Mouse (Mus musculus) NIH3T3 (cell line): ENCODE results near the gene Olfr800.

Experiments used
- DNase-seq: peaks from one replicate; pipeline ENCODE4 v3.0.0-alpha.2; 2012; ENCODE audit warnings: low read depth

The Olfr800 gene

GRCm38 (mm10) chr10:129657394-129657793, at the start of gene Olfr800:
Olfr800 (plus strand) TSS chr10:129657694.
- no peak for DNase-seq

GRCm38 (mm10) chr10:129612470-129612869, 45.0 kb upstream of the Olfr800 start, which contains the start of gene Olfr796:
Olfr796 (minus strand) TSS chr10:129612570.
- no peak for DNase-seq

- no peak for DNase-seq
These were observed 35.8 kb upstream of the Olfr800 start for GRCm38 (mm10) chr10:129621724-129622123.

- no peak for DNase-seq
These were observed 34.2 kb upstream of the Olfr800 start for GRCm38 (mm10) chr10:129623251-129623650.

- no peak for DNase-seq
These were observed 29.7 kb upstream of the Olfr800 start, which contains the start of gene Olfr798 for GRCm38 (mm10) chr10:129627834-129628233. Olfr798 (minus strand) TSS chr10:129627934.

GRCm38 (mm10) chr10:129637184-129637583, 20.3 kb upstream of the Olfr800 start, which contains the start of gene Olfr799:
Olfr799 (plus strand) TSS chr10:129637484.
- no peak for DNase-seq

GRCm38 (mm10) chr10:129651763-129652162, 5.7 kb upstream of the Olfr800 start:
- no peak for DNase-seq

GRCm38 (mm10) chr10:129673765-129674164, 16.3 kb downstream of the Olfr800 start, which contains the start of gene Olfr801:
Olfr801 (minus strand) TSS chr10:129673865.
- DNase-seq, result no peak

- DNase-seq, result no peak
These were observed 30.6 kb downstream of the Olfr800 start, which contains the start of gene Olfr802 for GRCm38 (mm10) chr10:129688069-129688468. Olfr802 (minus strand) TSS chr10:129688169.

- DNase-seq, result no peak
These were observed 36.7 kb downstream of the Olfr800 start, which contains the start of gene Olfr803 for GRCm38 (mm10) chr10:129694186-129694585. Olfr803 (minus strand) TSS chr10:129694286.

- DNase-seq, result no peak
These were observed 45.4 kb downstream of the Olfr800 start, which contains the start of gene Olfr804 for GRCm38 (mm10) chr10:129702910-129703309. Olfr804 (plus strand) TSS chr10:129703210.
